Mouse (Mus musculus): Measurements from ENCODE around the gene Dscaml1.

The Dscaml1 gene

DNA sequence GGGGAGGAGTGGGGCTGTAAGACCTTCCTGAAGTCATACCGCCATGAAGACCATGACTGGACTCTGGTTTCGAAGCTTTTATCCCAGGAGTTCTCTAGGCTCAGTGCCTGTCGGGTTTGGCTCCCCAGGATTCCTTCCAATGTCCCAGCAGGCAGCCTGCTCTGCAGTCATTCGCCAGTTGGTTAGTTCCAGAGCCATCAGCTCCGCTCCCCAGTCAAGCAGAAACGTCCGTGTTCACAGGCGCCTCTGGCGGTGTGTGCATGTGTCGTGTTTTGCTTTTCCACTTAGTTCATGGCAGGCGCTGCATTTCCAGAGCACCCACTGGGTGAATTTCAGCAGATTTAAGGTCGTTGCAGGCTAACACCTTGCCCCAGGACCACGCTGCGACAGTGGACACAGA, 31.9 kb downstream of the Dscaml1 start:
- no peak for DNase-seq

- DNase-seq, result no peak
These were observed 39.1 kb downstream of the Dscaml1 start for GRCm38 (mm10) chr9:45465396-45466019.

DNA sequence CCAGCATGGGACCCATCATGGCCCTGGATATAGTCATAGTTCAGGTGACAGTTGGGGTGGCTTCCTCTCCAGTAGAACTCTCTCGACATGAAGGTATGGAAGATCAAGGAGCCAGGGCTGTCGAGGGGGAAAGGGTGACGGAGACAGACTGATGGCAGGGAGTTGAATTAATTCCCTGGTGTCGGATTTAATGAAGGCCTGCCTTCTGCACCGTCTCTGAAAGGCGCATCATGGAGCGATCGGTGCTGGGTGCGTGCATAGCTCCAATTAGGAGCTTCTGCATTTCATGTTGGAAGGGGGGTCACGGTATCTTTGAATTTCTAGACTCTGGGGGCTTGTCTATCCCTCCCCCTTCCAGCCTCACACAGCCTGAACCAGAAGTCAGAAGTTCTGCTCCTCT, 41.8 kb downstream of the Dscaml1 start:
- DNase-seq, result no peak

- DNase-seq, result peak; percentile 41
These were observed 44.5 kb downstream of the Dscaml1 start for GRCm38 (mm10) chr9:45470746-45471471.

DNA sequence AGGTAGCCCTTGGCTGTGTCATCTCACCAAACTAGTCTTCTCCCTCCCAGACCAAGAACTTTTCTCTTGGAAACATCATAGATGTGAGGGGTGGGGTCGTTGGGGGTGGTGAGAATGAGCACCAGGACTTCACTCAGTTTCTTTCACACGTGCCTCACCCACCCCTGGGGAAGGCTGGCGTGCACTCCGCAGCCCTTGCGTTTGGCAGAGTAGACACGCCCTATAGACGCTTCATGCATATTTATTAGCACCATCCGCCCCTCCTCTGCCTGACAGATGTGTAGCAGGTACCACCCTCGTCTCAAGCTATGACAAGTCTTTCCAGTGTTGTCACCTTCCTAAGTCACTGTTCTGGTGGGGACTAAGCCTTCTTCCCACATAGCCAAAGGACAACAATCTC, 45.3 kb downstream of the Dscaml1 start:
- no peak for DNase-seq

- no peak for DNase-seq
These were observed 48.4 kb downstream of the Dscaml1 start for GRCm38 (mm10) chr9:45474874-45475273.

DNA sequence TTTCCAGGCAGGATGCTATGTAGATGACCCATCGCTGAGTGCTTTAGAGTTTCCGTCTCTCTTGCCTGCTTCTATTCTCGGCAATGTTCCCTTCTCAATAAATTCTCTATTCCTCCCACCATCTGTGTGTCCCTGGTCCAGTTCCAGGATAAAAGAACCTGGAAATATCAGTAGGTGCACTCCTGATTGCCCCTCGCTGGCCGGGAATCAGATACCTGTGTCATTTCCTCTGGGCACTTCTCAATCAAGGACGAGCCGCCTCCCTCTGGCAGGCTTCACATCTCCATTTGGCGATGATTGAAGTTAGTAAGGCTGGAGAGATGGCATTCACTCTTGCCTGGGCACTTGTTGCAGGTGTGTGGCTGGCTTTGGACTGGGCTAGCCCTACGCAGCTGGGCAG, 54.5 kb downstream of the Dscaml1 start:
- no peak for DNase-seq

GRCm38 (mm10) chr9:45486665-45487074, 60.2 kb downstream of the Dscaml1 start:
- DNase-seq, result no peak

DNA sequence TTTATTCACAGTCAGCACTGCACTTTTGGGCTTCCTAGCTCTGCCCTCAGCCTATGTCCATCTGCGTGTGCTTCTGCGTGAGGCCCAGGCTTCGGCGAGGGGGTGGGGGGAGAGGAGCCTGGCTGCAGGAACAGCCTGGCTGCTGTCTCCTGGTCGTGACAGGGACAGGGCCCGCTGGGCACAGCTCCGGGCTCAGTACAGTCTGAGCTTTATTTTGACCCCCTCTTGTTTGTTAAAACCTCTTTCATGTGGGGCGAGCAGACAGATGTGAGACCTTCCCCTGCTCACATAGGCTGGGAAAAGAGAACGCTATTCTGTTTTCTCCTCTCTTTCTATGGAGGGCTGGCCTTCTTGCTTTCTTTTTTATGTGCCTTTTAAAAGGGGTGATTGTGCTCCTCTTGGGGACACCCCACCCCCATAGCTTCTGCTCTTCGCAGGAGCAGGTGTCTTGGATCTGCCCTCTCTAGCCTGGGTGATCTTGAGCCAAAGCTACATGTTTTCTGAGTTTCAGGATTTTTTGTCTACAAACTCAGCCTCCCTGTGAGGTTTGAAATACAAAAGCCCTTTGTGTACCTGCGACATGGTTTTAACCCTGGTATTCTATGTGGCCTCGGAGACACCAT, 60.9 kb downstream of the Dscaml1 start:
- DNase-seq, result no peak

DNA sequence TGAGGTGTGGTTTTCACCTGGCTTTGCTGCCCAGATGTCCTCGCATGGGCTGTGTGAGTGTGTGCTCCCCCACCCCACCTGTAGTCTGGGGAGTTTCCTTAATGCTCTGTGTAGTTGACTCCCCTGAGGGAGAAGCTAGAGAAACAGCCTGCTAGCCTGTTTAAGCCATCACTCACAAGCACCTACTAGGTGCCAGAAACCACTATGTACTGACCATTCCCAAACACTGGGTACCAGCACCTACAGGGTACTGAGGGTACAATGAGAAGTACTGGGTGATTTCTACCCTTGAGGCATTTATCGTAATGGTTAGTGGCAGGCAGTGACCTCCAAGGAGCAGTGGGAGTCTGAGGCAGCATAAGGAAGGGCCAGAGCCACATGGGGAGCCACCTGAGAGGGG, 64.5 kb downstream of the Dscaml1 start:
- no peak for DNase-seq

- no peak for DNase-seq
These were observed 68.5 kb downstream of the Dscaml1 start for GRCm38 (mm10) chr9:45494889-45495288.

DNA sequence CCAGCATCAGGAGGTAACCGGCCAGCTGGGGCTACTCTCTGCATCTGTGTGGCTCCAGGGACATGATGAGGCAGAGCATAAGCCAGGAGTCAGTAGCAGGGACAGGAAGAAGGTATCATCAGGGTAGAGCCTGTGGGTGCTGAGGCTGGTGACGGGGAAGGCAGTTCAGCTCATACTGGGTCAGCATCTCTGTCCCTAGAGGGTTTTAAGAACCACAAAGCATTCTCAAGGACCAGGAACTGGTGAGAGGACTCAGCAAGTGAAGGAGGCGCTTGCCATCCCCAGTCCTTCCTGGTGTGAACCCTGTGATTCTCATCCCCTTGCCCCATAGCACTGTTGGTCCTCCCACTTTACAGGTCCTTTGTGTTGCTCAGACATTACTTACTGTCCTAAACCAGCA, 69.9 kb downstream of the Dscaml1 start:
- no peak for DNase-seq

- DNase-seq, result no peak
These were observed 70.5 kb downstream of the Dscaml1 start for GRCm38 (mm10) chr9:45496944-45497343.

- no peak for DNase-seq
These were observed 72.8 kb downstream of the Dscaml1 start for GRCm38 (mm10) chr9:45499267-45499666.

DNA sequence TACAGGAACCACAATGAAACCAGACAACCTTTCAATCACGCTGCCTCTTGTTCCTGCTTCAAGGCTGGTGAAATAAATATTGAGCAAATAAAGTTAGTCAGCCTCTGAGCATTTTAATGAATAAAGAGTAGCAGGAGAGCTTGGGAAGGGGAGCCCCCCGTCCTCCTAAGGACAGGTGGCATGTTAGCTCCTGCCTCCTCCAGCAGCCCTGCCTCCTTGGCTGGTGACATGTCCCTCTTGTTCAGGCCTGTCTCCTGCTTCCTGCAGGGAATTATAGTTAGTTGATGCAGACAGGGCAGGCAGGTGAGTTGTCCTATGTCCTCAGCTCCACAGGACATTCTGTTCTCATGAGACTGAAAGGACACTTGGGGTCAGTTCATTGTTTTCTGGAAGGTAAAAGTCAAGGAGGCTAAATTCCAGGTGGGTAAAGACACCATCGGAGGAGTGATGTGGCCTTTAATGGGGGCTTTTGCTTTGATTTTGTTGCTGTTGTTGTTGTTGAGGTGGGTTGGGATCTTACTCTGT, 73.7 kb downstream of the Dscaml1 start:
- no peak for DNase-seq

DNA sequence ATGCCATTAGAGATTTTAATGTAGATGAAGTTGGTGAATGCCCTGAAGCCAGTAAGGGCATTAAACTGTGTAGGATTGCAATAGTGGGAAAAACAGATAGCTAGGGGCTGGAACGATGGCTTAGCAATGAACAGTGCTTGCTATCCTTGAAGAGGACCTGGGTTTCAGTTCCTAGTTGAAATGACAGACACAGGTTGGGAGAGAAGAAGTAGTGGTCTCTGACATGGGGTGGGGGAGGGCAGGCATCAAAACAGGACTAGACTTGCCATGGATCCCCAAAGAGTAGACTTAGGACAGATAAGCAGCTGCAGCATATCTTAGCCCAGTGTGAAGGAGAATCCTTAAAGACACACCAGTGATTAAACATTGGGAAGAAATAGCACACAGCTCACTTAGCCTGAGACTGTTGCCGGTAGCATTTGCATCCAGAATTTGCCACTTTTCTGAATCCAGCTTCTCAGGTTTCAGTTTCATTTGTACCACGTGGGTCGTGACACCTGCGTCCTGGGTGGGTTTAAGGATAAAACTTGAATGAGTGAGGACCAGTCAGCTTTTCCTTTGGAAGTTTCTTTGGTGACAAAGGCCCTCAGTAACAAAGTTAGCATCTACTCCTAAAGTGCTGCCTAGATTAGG, 75.0 kb downstream of the Dscaml1 start:
- DNase-seq, result no peak

- no peak for DNase-seq
These were observed 75.7 kb downstream of the Dscaml1 start for GRCm38 (mm10) chr9:45501963-45502641.

DNA sequence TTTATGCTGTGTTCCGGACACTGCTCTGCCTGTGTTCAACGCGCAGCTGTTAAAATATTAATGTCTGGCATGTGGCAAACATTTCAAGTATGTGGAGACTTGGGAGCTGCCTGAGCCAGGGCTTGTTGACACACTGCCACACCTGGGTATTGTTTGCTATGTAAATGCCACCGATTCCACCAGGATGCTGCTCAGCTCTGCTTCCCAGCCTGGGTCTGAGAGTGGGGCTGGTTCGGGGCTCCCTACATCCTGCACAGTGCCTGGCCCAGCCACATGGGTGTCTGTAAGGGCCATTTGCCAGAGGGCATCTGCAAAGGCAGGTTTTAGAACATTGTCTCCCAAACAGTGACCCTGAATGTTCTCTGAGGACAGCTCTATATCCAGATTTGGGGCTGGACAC, 78.5 kb downstream of the Dscaml1 start:
- no peak for DNase-seq

- no peak for DNase-seq
These were observed 79.1 kb downstream of the Dscaml1 start for GRCm38 (mm10) chr9:45505487-45505939.

GRCm38 (mm10) chr9:45507482-45507881, 81.1 kb downstream of the Dscaml1 start:
- no peak for DNase-seq

DNA sequence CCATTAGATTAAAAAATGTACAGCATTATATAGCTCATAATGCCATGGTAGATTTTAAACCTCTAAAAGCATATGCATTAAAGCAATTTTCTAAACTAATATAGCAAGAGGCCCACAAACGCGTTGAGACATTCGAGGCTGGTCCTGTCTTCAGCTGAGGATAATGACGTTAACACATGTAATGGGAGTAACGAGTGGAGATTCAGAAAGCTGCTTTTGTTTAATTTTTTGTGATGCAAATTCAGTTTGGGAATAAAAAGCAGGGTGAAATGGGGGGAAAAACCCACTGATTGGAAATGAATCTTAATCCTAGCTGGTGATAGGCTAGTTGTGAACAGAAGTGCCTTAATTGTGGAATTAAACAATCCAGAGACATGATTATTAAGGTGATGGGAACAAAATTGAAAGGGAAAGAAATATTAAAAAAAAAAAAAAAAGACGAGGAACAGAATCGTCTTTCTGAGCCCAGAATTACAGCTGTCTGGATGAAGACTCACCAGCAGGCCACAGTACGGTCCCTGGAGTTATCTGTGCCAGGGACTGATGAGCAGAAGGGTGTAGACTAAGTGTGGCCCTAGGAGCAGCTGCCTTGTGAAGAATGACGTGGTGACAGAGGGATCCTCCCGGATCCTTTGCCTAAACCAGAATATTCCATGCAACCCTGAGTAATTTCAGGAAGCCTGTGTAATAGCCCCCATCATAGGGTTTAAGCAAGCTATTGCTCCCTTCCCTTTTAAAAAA, 84.5 kb downstream of the Dscaml1 start:
- no peak for DNase-seq

Data from right cerebral cortex, postnatal 14 days (tissue).